Mouse (Mus musculus): ENCODE measurements at regions not wholly inside any gene's neighbourhood (a gene's known extent, or its start where the extent isn't known, plus 50 kb on each side); places are given as distances from the start of the nearest gene placed in this dataset.
A peak's percentile ranks its signal among the peaks of the same experiment; 100 is the strongest.

GRCm38 (mm10) chrX:99560699-99561098, 89.6 kb upstream of the Pja1 start:
- Histone ChIP-seq H3K9ac (ENCODE audit: low read length) (no peak overlapping the region), H3K9me3 (ENCODE audit: control insufficient read depth, low read length) (no peaks in the 10 kb centered on the region), H3K27me3 (ENCODE audit: control insufficient read depth, insufficient read depth, low read length) (peaks cover 15% of the 10 kb centered on the region; the same call in 1 of the 2 replicates), H3K36me3 (ENCODE audit: control insufficient read depth, insufficient read depth, low read length) (no peaks in the 10 kb centered on the region), H3K4me1 (ENCODE audit: control insufficient read depth in 2 of 2, insufficient read depth in 2 of 2, low read length in 2 of 2) (no peaks in the 10 kb centered on the region; a peak in 1 of 4 replicates), H3K4me2 (ENCODE audit: low read length) (no peak overlapping the region), H3K4me3 (ENCODE audit: control insufficient read depth in 1 of 2, insufficient read depth in 1 of 2, low read depth in 1 of 2, low read length in 2 of 2) (no peak overlapping the region), H3K27ac (replicated peaks in 1 of 2; ENCODE audit: control insufficient read depth in 1 of 2, insufficient read depth in 1 of 2, low read depth in 2 of 2, low read length in 2 of 2) (no peak overlapping the region)
- ATAC-seq (ENCODE audit: insufficient number of reproducible peaks, insufficient read depth, low FRiP score, low read depth) = no peak
- WGBS = 78% methylated on average over 2 of the region's 2 CpGs

GRCm38 (mm10) chrX:99556876-99557354, 85.8 kb upstream of the Pja1 start:
- no peak overlapping the region for H3K9ac ChIP-seq (ENCODE audit: low read length)
- no peak overlapping the region for H3K4me3 ChIP-seq (ENCODE audit: control insufficient read depth in 1 of 2, insufficient read depth in 1 of 2, low read depth in 1 of 2, low read length in 2 of 2)
- no peak overlapping the region for H3K4me2 ChIP-seq (ENCODE audit: low read length)
- no peaks in the 10 kb centered on the region for H3K9me3 ChIP-seq (ENCODE audit: control insufficient read depth, low read length)
- ATAC-seq (ENCODE audit: insufficient number of reproducible peaks, insufficient read depth, low FRiP score, low read depth) = no peak
- no peaks in the 10 kb centered on the region for H3K36me3 ChIP-seq (ENCODE audit: control insufficient read depth, insufficient read depth, low read length)
- H3K27ac ChIP-seq (replicated peaks in 1 of 2; ENCODE audit: control insufficient read depth in 1 of 2, insufficient read depth in 1 of 2, low read depth in 2 of 2, low read length in 2 of 2) = no peak overlapping the region
- WGBS = 53% methylated on average over 8 of the region's 8 CpGs
- H3K4me1 ChIP-seq (ENCODE audit: control insufficient read depth in 2 of 2, insufficient read depth in 2 of 2, low read length in 2 of 2) = no peaks in the 10 kb centered on the region
- peaks cover 24% of the 10 kb centered on the region; the same call in 1 of the 2 replicates for H3K27me3 ChIP-seq (ENCODE audit: control insufficient read depth, insufficient read depth, low read length)

- H3K36me3 ChIP-seq (ENCODE audit: control insufficient read depth, insufficient read depth, low read length) = no peaks in the 10 kb centered on the region
- no peak overlapping the region for H3K4me2 ChIP-seq (ENCODE audit: low read length)
- no peak for ATAC-seq (ENCODE audit: insufficient number of reproducible peaks, insufficient read depth, low FRiP score, low read depth)
- no peaks in the 10 kb centered on the region for H3K9me3 ChIP-seq (ENCODE audit: control insufficient read depth, low read length)
- H3K27me3 ChIP-seq (ENCODE audit: control insufficient read depth, insufficient read depth, low read length) = peaks cover 24% of the 10 kb centered on the region; the same call in 1 of the 2 replicates
- H3K27ac ChIP-seq (replicated peaks in 1 of 2; ENCODE audit: control insufficient read depth in 1 of 2, insufficient read depth in 1 of 2, low read depth in 2 of 2, low read length in 2 of 2) = no peak overlapping the region
- no peak overlapping the region for H3K4me3 ChIP-seq (ENCODE audit: control insufficient read depth in 1 of 2, insufficient read depth in 1 of 2, low read depth in 1 of 2, low read length in 2 of 2)
- no peaks in the 10 kb centered on the region; a peak in 1 of 4 replicates for H3K4me1 ChIP-seq (ENCODE audit: control insufficient read depth in 2 of 2, insufficient read depth in 2 of 2, low read length in 2 of 2)
- 57% methylated on average over 13 of the region's 13 CpGs for WGBS
- H3K9ac ChIP-seq (ENCODE audit: low read length) = no peak overlapping the region
Measured at GRCm38 (mm10) chrX:99555976-99556781, 85.1 kb upstream of the Pja1 start.

GRCm38 (mm10) chrX:99552778-99553177, 81.7 kb upstream of the Pja1 start:
- peaks cover 7 to 13% of the 10 kb centered on the region in 2 experiments for H3K4me1 ChIP-seq (ENCODE audit: control insufficient read depth in 2 of 2, insufficient read depth in 2 of 2, low read length in 2 of 2)
- no peak overlapping the region for H3K4me2 ChIP-seq (ENCODE audit: low read length)
- no peak for ATAC-seq (ENCODE audit: insufficient number of reproducible peaks, insufficient read depth, low FRiP score, low read depth)
- H3K27me3 ChIP-seq (ENCODE audit: control insufficient read depth, insufficient read depth, low read length) = peaks cover 21% of the 10 kb centered on the region
- no peak overlapping the region for H3K9ac ChIP-seq (ENCODE audit: low read length)
- WGBS = 73% methylated on average over 2 of the region's 2 CpGs
- H3K36me3 ChIP-seq (ENCODE audit: control insufficient read depth, insufficient read depth, low read length) = no peaks in the 10 kb centered on the region
- H3K27ac ChIP-seq (replicated peaks in 1 of 2; ENCODE audit: control insufficient read depth in 1 of 2, insufficient read depth in 1 of 2, low read depth in 2 of 2, low read length in 2 of 2) = no peak overlapping the region
- H3K9me3 ChIP-seq (ENCODE audit: control insufficient read depth, low read length) = no peaks in the 10 kb centered on the region
- H3K4me3 ChIP-seq (ENCODE audit: control insufficient read depth in 1 of 2, insufficient read depth in 1 of 2, low read depth in 1 of 2, low read length in 2 of 2) = no peak overlapping the region

- Histone ChIP-seq H3K4me3 (ENCODE audit: control insufficient read depth in 1 of 2, insufficient read depth in 1 of 2, low read depth in 1 of 2, low read length in 2 of 2) (no peak overlapping the region), H3K4me1 (ENCODE audit: control insufficient read depth in 2 of 2, insufficient read depth in 2 of 2, low read length in 2 of 2) (peaks cover 7 to 13% of the 10 kb centered on the region in 2 experiments), H3K27ac (replicated peaks in 1 of 2; ENCODE audit: control insufficient read depth in 1 of 2, insufficient read depth in 1 of 2, low read depth in 2 of 2, low read length in 2 of 2) (no peak overlapping the region), H3K4me2 (ENCODE audit: low read length) (no peak overlapping the region), H3K27me3 (ENCODE audit: control insufficient read depth, insufficient read depth, low read length) (peaks cover 14% of the 10 kb centered on the region), H3K36me3 (ENCODE audit: control insufficient read depth, insufficient read depth, low read length) (no peaks in the 10 kb centered on the region), H3K9me3 (ENCODE audit: control insufficient read depth, low read length) (no peaks in the 10 kb centered on the region), H3K9ac (ENCODE audit: low read length) (no peak overlapping the region)
- ATAC-seq (ENCODE audit: insufficient number of reproducible peaks, insufficient read depth, low FRiP score, low read depth) = peak; percentile 35; the same call in 1 of the 2 replicates
- 37% methylated on average over 7 of the region's 7 CpGs for WGBS
Measured at GRCm38 (mm10) chrX:99550057-99550760, 79.1 kb upstream of the Pja1 start.

GRCm38 (mm10) chrX:99548284-99549019, 77.4 kb upstream of the Pja1 start:
- H3K4me1 ChIP-seq (ENCODE audit: control insufficient read depth in 2 of 2, insufficient read depth in 2 of 2, low read length in 2 of 2) = peaks cover 7 to 13% of the 10 kb centered on the region in 2 experiments
- no peaks in the 10 kb centered on the region for H3K9me3 ChIP-seq (ENCODE audit: control insufficient read depth, low read length)
- no peak for ATAC-seq (ENCODE audit: insufficient number of reproducible peaks, insufficient read depth, low FRiP score, low read depth)
- no peak overlapping the region for H3K9ac ChIP-seq (ENCODE audit: low read length)
- H3K27ac ChIP-seq (replicated peaks in 1 of 2; ENCODE audit: control insufficient read depth in 1 of 2, insufficient read depth in 1 of 2, low read depth in 2 of 2, low read length in 2 of 2) = no peak overlapping the region
- no peak overlapping the region for H3K4me3 ChIP-seq (ENCODE audit: control insufficient read depth in 1 of 2, insufficient read depth in 1 of 2, low read depth in 1 of 2, low read length in 2 of 2)
- 56% methylated on average over 4 of the region's 4 CpGs for WGBS
- no peaks in the 10 kb centered on the region for H3K36me3 ChIP-seq (ENCODE audit: control insufficient read depth, insufficient read depth, low read length)
- H3K27me3 ChIP-seq (ENCODE audit: control insufficient read depth, insufficient read depth, low read length) = peaks cover 11% of the 10 kb centered on the region
- H3K4me2 ChIP-seq (ENCODE audit: low read length) = no peak overlapping the region

GRCm38 (mm10) chrX:99544410-99544809, 73.3 kb upstream of the Pja1 start:
- Histone ChIP-seq H3K4me2 (ENCODE audit: low read length) (no peak overlapping the region), H3K9me3 (ENCODE audit: control insufficient read depth, low read length) (no peaks in the 10 kb centered on the region), H3K9ac (ENCODE audit: low read length) (no peak overlapping the region), H3K4me1 (ENCODE audit: control insufficient read depth in 2 of 2, insufficient read depth in 2 of 2, low read length in 2 of 2) (peaks cover 0 to 3% of the 10 kb centered on the region in 2 experiments; a peak in 1 of 4 replicates), H3K27ac (replicated peaks in 1 of 2; ENCODE audit: control insufficient read depth in 1 of 2, insufficient read depth in 1 of 2, low read depth in 2 of 2, low read length in 2 of 2) (no peak overlapping the region), H3K36me3 (ENCODE audit: control insufficient read depth, insufficient read depth, low read length) (no peaks in the 10 kb centered on the region), H3K4me3 (ENCODE audit: control insufficient read depth in 1 of 2, insufficient read depth in 1 of 2, low read depth in 1 of 2, low read length in 2 of 2) (no peak overlapping the region), H3K27me3 (ENCODE audit: control insufficient read depth, insufficient read depth, low read length) (peaks cover 3% of the 10 kb centered on the region; the same call in 1 of the 2 replicates)
- whole genome bisulfite sequencing = 80% methylated on average over 4 of the region's 4 CpGs
- ATAC-seq (ENCODE audit: insufficient number of reproducible peaks, insufficient read depth, low FRiP score, low read depth) = no peak
